Mouse (Mus musculus) embryonic fibroblast, embryonic 13.5 days (primary cell): ENCODE measurements around the gene Zfp811.

ENCODE experiments used
- CTCF ChIP-seq: IDR thresholded peaks from 2 replicates; pipeline ENCODE4 v1.5.1; 2011; ENCODE audit warnings: mild to moderate bottlenecking, control low read depth, low read length, moderate library complexity, borderline replicate concordance; ENCODE audit not compliant: insufficient read depth
- POLR2A ChIP-seq: IDR thresholded peaks from 2 replicates; pipeline ENCODE4 v1.6.1; 2011; ENCODE audit warnings: low read depth, mild to moderate bottlenecking, control low read depth, low read length, moderate library complexity

DNA sequence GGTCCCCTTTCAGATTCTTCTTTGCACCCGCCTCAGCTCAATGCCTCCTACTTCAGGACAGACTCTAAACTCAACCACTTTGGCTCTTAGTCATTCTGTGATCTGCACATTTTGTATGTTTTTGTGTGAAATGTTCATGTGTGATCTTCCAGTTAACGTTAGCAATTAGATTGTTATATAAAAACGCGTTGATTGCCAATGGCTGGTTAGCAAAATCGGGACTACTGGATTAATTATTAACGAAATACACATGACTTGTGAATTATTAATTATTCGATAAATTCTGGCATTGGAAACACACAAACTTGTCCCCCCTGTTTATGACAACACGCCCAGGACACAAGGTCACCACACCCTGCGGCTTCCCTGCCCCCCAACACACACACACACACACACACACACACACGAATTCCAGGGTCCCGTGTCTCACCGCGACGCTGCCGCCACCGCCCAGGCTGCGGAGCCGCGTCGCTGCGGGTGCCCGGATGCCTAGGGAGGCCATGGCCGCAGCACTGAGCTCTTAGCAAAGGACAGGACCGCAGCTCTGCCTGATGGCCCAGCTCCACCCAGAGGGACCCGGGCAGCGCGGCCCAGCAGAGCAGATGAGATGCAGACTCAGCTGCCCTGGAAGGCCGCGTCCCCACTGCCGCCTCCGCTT is 22.2 kb downstream of the Zfp811 start:
- TF ChIP-seq POLR2A, result no peak
- TF ChIP-seq CTCF, result no peak
